Mouse (Mus musculus) C2C12 (cell line): ENCODE data around the gene Smndc1.

Experiments
- CEBPB ChIP-seq: IDR thresholded peaks from one replicate; pipeline ENCODE4 v1.6.1; 2011; ENCODE audit warnings: low read depth, mild to moderate bottlenecking, control low read depth, moderate library complexity
- CTCF ChIP-seq: IDR thresholded peaks from one replicate; pipeline ENCODE4 v1.5.1; 2011; ENCODE audit not compliant: control insufficient read depth, insufficient read depth, insufficient read length
- MAX ChIP-seq: IDR thresholded peaks from one replicate; pipeline ENCODE4 v1.6.1; 2011; ENCODE audit warnings: mild to moderate bottlenecking, control low read depth
- MYOD1 ChIP-seq: IDR thresholded peaks from one replicate; pipeline ENCODE4 v1.6.1; 2011; ENCODE audit warnings: low read depth; ENCODE audit not compliant: control insufficient read depth, insufficient read length
- USF1 ChIP-seq: IDR thresholded peaks from one replicate; pipeline ENCODE4 v1.6.1; 2011; ENCODE audit warnings: low read depth, mild to moderate bottlenecking, control low read depth, moderate library complexity

DNA sequence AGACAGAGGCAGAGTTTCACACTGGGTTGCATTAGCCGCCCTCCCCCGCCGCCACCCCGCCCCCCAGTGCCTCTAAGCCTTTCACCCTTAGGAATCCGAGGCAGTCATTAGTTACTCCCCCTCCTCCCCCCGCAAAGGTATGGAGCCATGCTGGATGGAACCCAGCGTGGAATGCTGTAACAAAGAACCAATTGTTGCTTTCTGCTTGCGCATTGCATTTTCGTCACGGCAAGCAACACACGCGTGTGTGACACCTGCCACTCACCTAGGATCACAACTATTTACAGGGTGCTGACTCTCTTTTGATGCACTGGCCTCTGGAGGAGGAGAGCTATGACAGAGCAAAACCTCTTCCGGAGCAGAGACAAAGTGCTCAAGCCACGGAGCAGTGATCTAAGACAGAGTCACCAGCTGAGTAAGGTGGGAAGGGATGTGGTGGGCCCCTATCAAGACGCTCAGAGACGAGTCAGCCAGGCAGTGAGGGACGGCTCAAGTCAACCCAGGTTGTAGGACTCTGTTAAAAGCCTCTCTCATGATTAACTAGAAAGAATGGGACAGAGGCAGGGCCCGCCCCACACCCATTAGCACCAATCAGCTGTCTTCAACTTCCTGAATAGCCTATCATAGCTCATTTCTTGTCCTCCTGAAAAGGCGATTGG, 30.7 kb upstream of the Smndc1 start:
- no peak for TF ChIP-seq CTCF
- no peak for TF ChIP-seq CEBPB
- TF ChIP-seq USF1: no peak
- no peak for TF ChIP-seq MAX
- TF ChIP-seq MYOD1: peak; percentile 85
